Mouse (Mus musculus) forebrain, embryonic 15.5 days (tissue): Measurements from ENCODE around the gene Rgs8. TPM values are rescaled to one million over a fixed set of nuclear protein-coding genes. Genes with fewer than 3 reads are reported as not detected.

Source experiments
- ATAC-seq: fragments of 200-750 bp; cut with Nextera tagmentation; replicated peaks from 2 replicates; pipeline ENCODE4 v1.8.0; 2017; ENCODE audit warnings: mild to moderate bottlenecking, moderate TSS enrichment, moderate library complexity
- H3K27ac ChIP-seq: fragments of 300-500 bp; sonication (generic); replicated peaks from 2 replicates; pipeline ENCODE4 v1.5.1; 2015; ENCODE audit warnings: mild to moderate bottlenecking, inconsistent platforms
- H3K27me3 ChIP-seq: fragments of 300-500 bp; sonication (generic); 2 replicates; pipeline ENCODE4 v1.6.1; 2015; ENCODE audit warnings: inconsistent platforms
- H3K36me3 ChIP-seq: fragments of 300-500 bp; sonication (generic); 2 replicates; pipeline ENCODE4 v1.6.1; 2015; ENCODE audit warnings: mild to moderate bottlenecking, inconsistent platforms
- H3K4me1 ChIP-seq: fragments of 300-500 bp; sonication (generic); 2 replicates; pipeline ENCODE4 v1.6.1; 2015; ENCODE audit warnings: inconsistent platforms
- H3K4me2 ChIP-seq: fragments of 300-500 bp; sonication (generic); replicated peaks from 2 replicates; pipeline ENCODE4 v1.6.1; 2015; ENCODE audit warnings: mild to moderate bottlenecking, inconsistent platforms
- H3K4me3 ChIP-seq: fragments of 300-500 bp; sonication (generic); 2 replicates; pipeline ENCODE4 v1.5.1; 2015; ENCODE audit warnings: mild to moderate bottlenecking, inconsistent platforms
- H3K9ac ChIP-seq: fragments of 300-500 bp; sonication (generic); replicated peaks from 2 replicates; pipeline ENCODE4 v1.6.1; 2015; ENCODE audit warnings: mild to moderate bottlenecking, inconsistent platforms
- H3K9me3 ChIP-seq: fragments of 300-500 bp; sonication (generic); 2 replicates; pipeline ENCODE4 v1.6.1; 2016; ENCODE audit warnings: inconsistent platforms
- WGBS: fragments of 180-500 bp; shearing (Covaris S2); methylation state at CpG from one replicate; pipeline ENCODE4 v1.1.7; 2015; ENCODE audit warnings: mixed read lengths; 5-methylcytosine and 5-hydroxymethylcytosine counted together
- polyA plus RNA-seq: library from polyadenylated mRNA; unstranded; fragments of >200 nt; fragmentation: Nextera tagmentation; extraction: Ambion mirVana; gene quantifications from 2 replicates; pipeline ENCODE4 v1.2.1, GENCODE M21; 2015

Gene Rgs8
- polyA plus RNA-seq, 1 experiment from 2014 or later = 19.2 TPM

DNA sequence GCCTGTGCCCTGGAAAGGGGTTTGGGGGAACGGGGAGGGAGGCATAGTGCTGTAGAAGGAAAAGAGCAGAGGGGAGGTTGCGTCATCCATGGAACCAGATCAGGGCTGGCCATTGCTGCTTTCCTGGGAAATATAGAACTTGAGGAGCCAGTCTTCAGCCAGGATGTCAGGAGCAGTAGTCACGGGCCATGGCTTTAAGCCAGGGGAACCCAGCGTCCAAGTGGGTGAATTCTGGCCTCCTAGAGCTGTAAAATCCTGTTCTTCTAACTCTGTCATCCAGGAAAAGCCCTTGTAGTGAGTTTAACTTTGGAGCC, 8.8 kb downstream of the Rgs8 start:
- Histone ChIP-seq H3K36me3 (no peaks in the 10 kb centered on the region), H3K27me3 (no peaks in the 10 kb centered on the region), H3K9ac (peak overlapping the region; percentile 32), H3K9me3 (no peaks in the 10 kb centered on the region), H3K27ac (peak overlapping the region; percentile 64), H3K4me2 (peak overlapping the region; percentile 37), H3K4me1 (peaks cover 64% of the 10 kb centered on the region), H3K4me3 (peak overlapping the region; percentile 11; the same call in 1 of the 2 replicates)
- 36% methylated on average over 4 of the region's 4 CpGs for WGBS
- no peak for ATAC-seq

DNA sequence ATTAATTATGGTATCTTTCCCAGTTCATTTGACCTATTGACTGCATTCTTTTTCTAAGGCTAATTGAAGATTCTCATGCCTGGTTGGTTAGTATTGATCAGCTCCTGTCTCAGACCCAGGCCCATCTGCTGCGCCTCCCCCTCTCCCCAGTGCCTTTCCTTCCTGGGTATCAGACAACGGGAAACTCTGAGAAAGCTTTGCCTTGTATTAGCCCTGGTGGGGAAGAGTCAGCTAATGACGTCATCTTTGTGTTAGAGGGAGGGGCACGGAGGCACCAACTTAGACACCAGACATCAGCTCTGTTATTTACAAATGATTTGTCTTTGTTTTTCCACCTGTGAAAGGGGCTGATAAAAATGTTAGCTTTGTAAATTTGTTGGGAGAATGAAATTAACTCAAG, 9.5 kb downstream of the Rgs8 start:
- no peak overlapping the region for H3K4me3 ChIP-seq
- H3K9ac ChIP-seq = no peak overlapping the region
- no peaks in the 10 kb centered on the region for H3K27me3 ChIP-seq
- no peaks in the 10 kb centered on the region for H3K9me3 ChIP-seq
- no peak overlapping the region for H3K4me2 ChIP-seq
- WGBS = 19% methylated on average over 4 of the region's 4 CpGs
- no peak for ATAC-seq
- H3K27ac ChIP-seq = no peak overlapping the region
- no peaks in the 10 kb centered on the region for H3K36me3 ChIP-seq
- peaks cover 71% of the 10 kb centered on the region for H3K4me1 ChIP-seq

GRCm38 (mm10) chr1:153665066-153665715, 12.4 kb downstream of the Rgs8 start:
- Histone ChIP-seq H3K27ac (peak overlapping the region; percentile 89), H3K36me3 (no peaks in the 10 kb centered on the region), H3K27me3 (no peaks in the 10 kb centered on the region), H3K9me3 (no peaks in the 10 kb centered on the region), H3K4me1 (peaks cover 74% of the 10 kb centered on the region), H3K4me2 (peak overlapping the region; percentile 43), H3K9ac (peak overlapping the region; percentile 45), H3K4me3 (peak overlapping the region; percentile 26)
- ATAC-seq = peak; percentile 82
- WGBS = 2% methylated on average over 10 of the region's 10 CpGs

DNA sequence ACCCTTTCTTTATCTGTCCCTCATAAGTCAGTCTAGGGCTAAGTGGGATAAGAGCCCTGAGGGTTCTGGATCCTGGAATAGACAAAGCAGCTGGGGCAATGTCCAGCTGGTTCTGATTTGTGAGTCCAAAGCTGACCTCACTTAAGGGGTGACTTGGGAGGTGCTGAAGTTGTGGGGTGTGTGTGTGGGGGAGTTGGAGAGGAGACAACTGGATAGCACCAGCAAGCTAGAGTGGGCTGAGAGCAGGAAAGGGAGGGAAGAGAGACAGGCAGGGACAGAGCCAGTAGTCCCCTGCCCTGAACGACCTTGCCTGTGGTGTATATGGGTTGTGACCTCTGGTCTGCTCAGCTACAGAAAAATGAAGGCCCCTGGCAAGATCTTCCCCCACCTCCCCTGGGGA, 13.4 kb downstream of the Rgs8 start:
- H3K9ac ChIP-seq = peak overlapping the region; percentile 45
- H3K27ac ChIP-seq = peak overlapping the region; percentile 89
- H3K4me1 ChIP-seq = peaks cover 68% of the 10 kb centered on the region
- no peaks in the 10 kb centered on the region for H3K36me3 ChIP-seq
- no peaks in the 10 kb centered on the region for H3K27me3 ChIP-seq
- WGBS = 6% methylated on average over 1 of the region's 1 CpGs
- no peaks in the 10 kb centered on the region for H3K9me3 ChIP-seq
- ATAC-seq = no peak
- H3K4me3 ChIP-seq = peak overlapping the region; percentile 26
- H3K4me2 ChIP-seq = peak overlapping the region; percentile 43

GRCm38 (mm10) chr1:153667244-153667727, 14.5 kb downstream of the Rgs8 start:
- H3K9me3 ChIP-seq = no peaks in the 10 kb centered on the region
- H3K27ac ChIP-seq = 0 out of 2 replicates have a peak overlapping the region, but pooled peaks have one; percentile 5
- H3K36me3 ChIP-seq = no peaks in the 10 kb centered on the region
- no peak overlapping the region for H3K4me3 ChIP-seq
- peaks cover 57% of the 10 kb centered on the region for H3K4me1 ChIP-seq
- no peaks in the 10 kb centered on the region for H3K27me3 ChIP-seq
- peak overlapping the region; percentile 43; the same call in 1 of the 2 replicates for H3K4me2 ChIP-seq
- H3K9ac ChIP-seq = no peak overlapping the region
- ATAC-seq = no peak
- WGBS = 60% methylated on average over 4 of the region's 4 CpGs

DNA sequence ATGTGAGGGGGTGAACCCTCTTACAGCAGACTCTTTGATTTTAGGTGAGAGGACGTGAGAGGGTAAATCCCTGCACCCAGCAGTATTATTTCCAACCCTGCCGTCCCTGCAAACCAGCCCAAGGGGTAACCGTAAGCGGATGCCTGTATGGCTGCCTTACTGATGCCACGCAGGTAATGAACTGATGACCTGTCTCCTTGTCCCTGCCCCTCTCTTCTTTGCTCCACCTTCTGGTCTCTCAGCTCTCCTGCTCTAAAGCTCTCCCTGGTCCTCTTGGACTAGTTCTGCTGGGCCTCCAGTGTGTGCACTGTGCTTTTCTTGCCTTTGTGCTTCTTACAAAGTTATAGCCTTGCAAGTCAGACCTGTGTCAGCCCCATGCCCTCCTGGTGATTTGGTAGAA, 15.0 kb downstream of the Rgs8 start:
- 0 out of 2 replicates have a peak overlapping the region, but pooled peaks have one; percentile 5 for H3K27ac ChIP-seq
- H3K9me3 ChIP-seq = no peaks in the 10 kb centered on the region
- no peak overlapping the region for H3K4me3 ChIP-seq

DNA sequence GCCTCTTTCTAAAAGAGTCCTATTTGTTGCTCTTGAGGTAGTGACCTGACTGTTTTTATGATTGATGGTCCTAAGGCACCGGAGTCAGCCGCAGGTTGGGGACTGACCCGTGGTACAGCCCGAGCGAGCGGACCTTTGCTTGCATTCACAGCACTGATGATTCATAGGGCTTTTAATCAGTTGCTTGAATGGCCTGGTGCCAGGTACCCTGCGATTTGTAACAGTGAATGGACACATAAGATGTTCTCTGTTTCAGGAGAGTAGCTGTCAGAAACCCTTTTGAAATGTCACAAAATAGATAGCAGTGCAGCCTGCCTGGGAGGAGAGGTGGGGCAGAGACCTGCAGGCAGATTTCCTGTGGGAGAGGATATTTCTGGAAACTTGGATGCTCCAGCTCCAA, 16.3 kb downstream of the Rgs8 start:
- Histone ChIP-seq H3K9me3 (no peaks in the 10 kb centered on the region), H3K27ac (no peak overlapping the region), H3K4me1 (peaks cover 61% of the 10 kb centered on the region), H3K36me3 (no peaks in the 10 kb centered on the region), H3K4me3 (no peak overlapping the region), H3K4me2 (no peak overlapping the region), H3K9ac (no peak overlapping the region), H3K27me3 (no peaks in the 10 kb centered on the region)
- 49% methylated on average over 7 of the region's 7 CpGs for WGBS
- ATAC-seq = no peak

More for the DNA sequence above, 15.0 kb downstream of the Rgs8 start:
- no peak overlapping the region for H3K9ac ChIP-seq
- peaks cover 54% of the 10 kb centered on the region for H3K4me1 ChIP-seq
- no peaks in the 10 kb centered on the region for H3K36me3 ChIP-seq
- H3K4me2 ChIP-seq = peak overlapping the region; percentile 43; the same call in 1 of the 2 replicates
- H3K27me3 ChIP-seq = no peaks in the 10 kb centered on the region
- no peak for ATAC-seq
- 73% methylated on average over 5 of the region's 5 CpGs for WGBS

GRCm38 (mm10) chr1:153669728-153670127, 16.9 kb downstream of the Rgs8 start:
- Histone ChIP-seq H3K9ac (no peak overlapping the region), H3K9me3 (no peaks in the 10 kb centered on the region), H3K4me2 (no peak overlapping the region), H3K27me3 (no peaks in the 10 kb centered on the region), H3K4me3 (no peak overlapping the region), H3K36me3 (no peaks in the 10 kb centered on the region), H3K4me1 (peaks cover 56% of the 10 kb centered on the region), H3K27ac (no peak overlapping the region)
- WGBS = 57% methylated on average over 3 of the region's 3 CpGs
- ATAC-seq = no peak

DNA sequence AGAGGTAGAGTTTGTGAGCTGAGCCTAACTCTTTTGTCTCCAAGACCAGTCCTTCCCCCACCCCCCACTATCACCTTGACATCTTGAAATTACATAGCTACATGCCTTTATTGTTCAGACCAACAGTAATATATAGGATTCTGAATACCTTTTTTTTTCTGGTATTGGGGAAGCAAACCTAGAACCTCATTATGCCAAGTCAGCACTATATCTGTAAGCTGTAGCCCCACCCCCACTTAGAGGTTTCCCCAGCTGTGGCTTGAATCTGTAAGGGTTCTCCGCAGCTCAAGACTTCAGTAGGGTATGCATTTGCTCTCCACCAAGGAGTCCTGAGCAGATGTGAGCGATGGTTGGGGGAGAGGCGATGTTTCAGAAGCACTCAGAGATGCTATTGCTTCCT, 18.5 kb downstream of the Rgs8 start:
- 89% methylated on average over 3 of the region's 3 CpGs for WGBS

DNA sequence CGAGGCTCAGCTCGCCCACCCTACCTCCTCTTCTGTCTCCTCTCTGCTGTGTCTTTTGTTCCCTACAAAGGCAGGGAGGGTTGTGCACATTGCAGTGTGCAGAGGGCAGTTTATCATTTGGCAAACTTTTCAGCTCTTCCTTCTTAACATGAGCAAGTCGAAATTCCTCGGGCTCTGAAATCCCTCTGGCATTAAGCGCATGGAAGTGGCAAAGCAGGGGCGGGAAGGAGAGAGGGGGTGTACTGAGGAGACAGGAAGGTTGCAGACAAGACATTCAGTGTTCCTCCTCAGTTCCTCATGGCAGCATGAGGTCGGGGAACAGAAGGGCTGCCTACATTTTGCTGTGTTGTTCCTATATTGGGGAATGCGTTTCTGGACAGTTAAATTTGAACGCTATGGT, 19.9 kb downstream of the Rgs8 start:
- H3K27me3 ChIP-seq = no peaks in the 10 kb centered on the region
- no peak overlapping the region for H3K9ac ChIP-seq
- H3K36me3 ChIP-seq = no peaks in the 10 kb centered on the region
- no peaks in the 10 kb centered on the region for H3K9me3 ChIP-seq
- H3K27ac ChIP-seq = no peak overlapping the region
- no peak overlapping the region for H3K4me2 ChIP-seq
- ATAC-seq = no peak
- WGBS = 58% methylated on average over 9 of the region's 9 CpGs
- peaks cover 26% of the 10 kb centered on the region for H3K4me1 ChIP-seq
- no peak overlapping the region for H3K4me3 ChIP-seq

More for the DNA sequence above, 18.5 kb downstream of the Rgs8 start:
- no peak overlapping the region for H3K4me3 ChIP-seq
- H3K4me1 ChIP-seq = peaks cover 39% of the 10 kb centered on the region
- no peak overlapping the region for H3K4me2 ChIP-seq
- no peak overlapping the region for H3K27ac ChIP-seq
- no peaks in the 10 kb centered on the region for H3K27me3 ChIP-seq
- H3K9ac ChIP-seq = no peak overlapping the region
- no peaks in the 10 kb centered on the region for H3K9me3 ChIP-seq
- no peak for ATAC-seq
- no peaks in the 10 kb centered on the region for H3K36me3 ChIP-seq

DNA sequence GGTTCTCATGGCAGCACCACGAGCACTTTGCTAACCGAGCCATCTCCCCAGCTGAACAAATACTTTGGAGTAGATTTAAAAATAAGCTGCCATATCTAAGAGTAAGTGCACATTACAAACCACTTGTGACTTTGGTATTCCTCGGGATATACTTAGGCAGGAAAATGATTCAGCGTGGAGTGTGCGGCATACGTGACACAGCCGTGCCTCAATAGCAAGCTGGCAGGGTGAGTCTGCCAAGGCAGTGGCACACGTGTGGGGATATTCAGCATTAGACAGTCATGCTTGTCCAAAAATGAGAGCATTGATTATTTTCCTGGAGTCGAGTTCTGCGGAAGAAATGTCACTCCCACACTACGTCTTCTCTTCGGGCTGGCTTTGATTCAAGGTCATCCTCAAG, 21.1 kb downstream of the Rgs8 start:
- Histone ChIP-seq H3K4me2 (no peak overlapping the region), H3K4me1 (peaks cover 29% of the 10 kb centered on the region), H3K36me3 (no peaks in the 10 kb centered on the region), H3K27me3 (no peaks in the 10 kb centered on the region), H3K4me3 (no peak overlapping the region), H3K27ac (no peak overlapping the region), H3K9me3 (no peaks in the 10 kb centered on the region), H3K9ac (no peak overlapping the region)
- ATAC-seq = no peak
- WGBS = 78% methylated on average over 12 of the region's 12 CpGs

- H3K4me3 ChIP-seq = no peak overlapping the region
- WGBS = 71% methylated on average over 4 of the region's 4 CpGs
- no peak for ATAC-seq
- H3K4me2 ChIP-seq = no peak overlapping the region
- H3K9me3 ChIP-seq = no peaks in the 10 kb centered on the region
- H3K9ac ChIP-seq = no peak overlapping the region
- no peaks in the 10 kb centered on the region for H3K27me3 ChIP-seq
- no peaks in the 10 kb centered on the region for H3K36me3 ChIP-seq
- peaks cover 30% of the 10 kb centered on the region for H3K4me1 ChIP-seq
- no peak overlapping the region for H3K27ac ChIP-seq
Observed at GRCm38 (mm10) chr1:153675591-153675990, 22.8 kb downstream of the Rgs8 start.

GRCm38 (mm10) chr1:153677635-153678034, 24.8 kb downstream of the Rgs8 start:
- H3K36me3 ChIP-seq = no peaks in the 10 kb centered on the region
- H3K9me3 ChIP-seq = no peaks in the 10 kb centered on the region
- H3K4me2 ChIP-seq = no peak overlapping the region
- H3K27ac ChIP-seq = no peak overlapping the region
- peaks cover 28% of the 10 kb centered on the region for H3K4me1 ChIP-seq
- ATAC-seq = no peak
- H3K9ac ChIP-seq = no peak overlapping the region
- 58% methylated on average over 6 of the region's 6 CpGs for WGBS
- no peak overlapping the region for H3K4me3 ChIP-seq
- H3K27me3 ChIP-seq = no peaks in the 10 kb centered on the region
